Mouse (Mus musculus): Measurements from ENCODE around the gene Gfpt2.

The Gfpt2 gene

GRCm38 (mm10) chr11:49837717-49838407, 43.9 kb downstream of the Gfpt2 start:
- no peak for DNase-seq (ENCODE audit: low read depth, low spot score)

GRCm38 (mm10) chr11:49840666-49841065, 46.7 kb downstream of the Gfpt2 start:
- DNase-seq (ENCODE audit: low read depth, low spot score) = no peak

GRCm38 (mm10) chr11:49841886-49842285, 47.9 kb downstream of the Gfpt2 start:
- no peak for DNase-seq (ENCODE audit: low read depth, low spot score)

- DNase-seq (ENCODE audit: low read depth, low spot score) = no peak
Measured at GRCm38 (mm10) chr11:49842718-49843117, 48.7 kb downstream of the Gfpt2 start.

GRCm38 (mm10) chr11:49844311-49844710, 50.3 kb downstream of the Gfpt2 start:
- no peak for DNase-seq (ENCODE audit: low read depth, low spot score)

- DNase-seq (ENCODE audit: low read depth, low spot score) = peak; percentile 81
Measured at GRCm38 (mm10) chr11:49844969-49845368, 51.0 kb downstream of the Gfpt2 start.

GRCm38 (mm10) chr11:49845958-49846357, 52.0 kb downstream of the Gfpt2 start:
- DNase-seq (ENCODE audit: low read depth, low spot score) = peak; percentile 22

GRCm38 (mm10) chr11:49846401-49847070, 52.6 kb downstream of the Gfpt2 start, which contains the start of gene Mapk9:
Gene Mapk9 (plus strand): TSS chr11:49846751.
- peak; percentile 96 for DNase-seq (ENCODE audit: low read depth, low spot score)

- DNase-seq (ENCODE audit: low read depth, low spot score) = peak; percentile 63
Measured at GRCm38 (mm10) chr11:49847071-49847810, 53.3 kb downstream of the Gfpt2 start.

- no peak for DNase-seq (ENCODE audit: low read depth, low spot score)
Measured at GRCm38 (mm10) chr11:49847811-49848078, 53.8 kb downstream of the Gfpt2 start.

GRCm38 (mm10) chr11:49848080-49848815, 54.3 kb downstream of the Gfpt2 start:
- DNase-seq (ENCODE audit: low read depth, low spot score) = peak; percentile 6

GRCm38 (mm10) chr11:49850331-49850730, 56.4 kb downstream of the Gfpt2 start:
- DNase-seq (ENCODE audit: low read depth, low spot score) = no peak

- DNase-seq (ENCODE audit: low read depth, low spot score) = no peak
Measured at GRCm38 (mm10) chr11:49855144-49855543, 61.2 kb downstream of the Gfpt2 start.

- no peak for DNase-seq (ENCODE audit: low read depth, low spot score)
Measured at GRCm38 (mm10) chr11:49861139-49861538, 67.2 kb downstream of the Gfpt2 start.

- no peak for DNase-seq (ENCODE audit: low read depth, low spot score)
Measured at GRCm38 (mm10) chr11:49863926-49864325, 69.9 kb downstream of the Gfpt2 start.

GRCm38 (mm10) chr11:49867320-49867719, 73.3 kb downstream of the Gfpt2 start:
- no peak for DNase-seq (ENCODE audit: low read depth, low spot score)

GRCm38 (mm10) chr11:49869762-49870161, 75.8 kb downstream of the Gfpt2 start:
- peak; percentile 79 for DNase-seq (ENCODE audit: low read depth, low spot score)

- peak; percentile 60 for DNase-seq (ENCODE audit: low read depth, low spot score)
Measured at GRCm38 (mm10) chr11:49871914-49872313, 77.9 kb downstream of the Gfpt2 start.

GRCm38 (mm10) chr11:49872779-49873178, 78.8 kb downstream of the Gfpt2 start:
- no peak for DNase-seq (ENCODE audit: low read depth, low spot score)

- peak; percentile 83 for DNase-seq (ENCODE audit: low read depth, low spot score)
Measured at GRCm38 (mm10) chr11:49876948-49877817, 83.2 kb downstream of the Gfpt2 start.
